Mouse (Mus musculus) heart, embryonic 16.5 days (tissue): ENCODE data around the gene Lmtk3. TPM values are rescaled to one million over a fixed set of nuclear protein-coding genes. Genes with fewer than 3 reads are reported as not detected.
A peak's percentile ranks its signal among the peaks of the same experiment; 100 is the strongest.

Experiments used
- ATAC-seq: fragments of 200-750 bp; cut with Nextera tagmentation; replicated peaks from 2 replicates; pipeline ENCODE4 v1.8.0; 2017; ENCODE audit warnings: moderate number of reproducible peaks; ENCODE audit not compliant: insufficient read depth, low FRiP score; ENCODE audit errors: extremely low read depth
- H3K27ac ChIP-seq: fragments of 300-500 bp; sonication (generic); 2 replicates; pipeline ENCODE4 v1.5.1; 2014; ENCODE audit warnings: mild to moderate bottlenecking, low read length, control low read depth, moderate library complexity
- H3K27me3 ChIP-seq: fragments of 300-500 bp; sonication (generic); 2 replicates; pipeline ENCODE4 v1.6.1; 2014; ENCODE audit warnings: low read length, mixed read lengths; ENCODE audit not compliant: control insufficient read depth, insufficient read depth
- H3K36me3 ChIP-seq: fragments of 300-500 bp; sonication (generic); 2 replicates; pipeline ENCODE4 v1.6.1; 2014; ENCODE audit not compliant: control insufficient read depth, insufficient read depth
- H3K4me1 ChIP-seq: fragments of 300-500 bp; sonication (generic); 2 replicates; pipeline ENCODE4 v1.6.1; 2014; ENCODE audit warnings: low read length, mixed read lengths; ENCODE audit not compliant: control insufficient read depth, insufficient read depth
- H3K4me2 ChIP-seq: fragments of 300-500 bp; sonication (generic); 2 replicates; pipeline ENCODE4 v1.6.1; 2014; ENCODE audit warnings: low read depth, mild to moderate bottlenecking, control low read depth, low read length
- H3K4me3 ChIP-seq: fragments of 300-500 bp; sonication (generic); 2 replicates; pipeline ENCODE4 v1.5.1; 2014; ENCODE audit warnings: mild to moderate bottlenecking, control low read depth, low read length
- H3K9ac ChIP-seq: fragments of 300-500 bp; sonication (generic); 2 replicates; pipeline ENCODE4 v1.6.1; 2014; ENCODE audit warnings: low read length, control low read depth
- H3K9me3 ChIP-seq: fragments of 300-500 bp; sonication (generic); replicated peaks from 2 replicates; pipeline ENCODE4 v1.6.1; 2016; ENCODE audit warnings: low read length; ENCODE audit not compliant: control insufficient read depth
- WGBS: fragments of 180-500 bp; shearing (Covaris S2); extraction: QIAGEN DNeasy Blood & Tissue Kit; methylation state at CpG from one replicate; pipeline ENCODE4 v1.1.7; 2014; 5-methylcytosine and 5-hydroxymethylcytosine counted together
- polyA plus RNA-seq: library from polyadenylated mRNA; unstranded; fragments of >200 nt; fragmentation: Nextera tagmentation; extraction: Ambion mirVana; gene quantifications from 2 replicates; pipeline ENCODE4 v1.2.1, GENCODE M21; 2015

Lmtk3 gene
- polyA plus RNA-seq, 1 experiment from 2014 or later, result 0.53 TPM

DNA sequence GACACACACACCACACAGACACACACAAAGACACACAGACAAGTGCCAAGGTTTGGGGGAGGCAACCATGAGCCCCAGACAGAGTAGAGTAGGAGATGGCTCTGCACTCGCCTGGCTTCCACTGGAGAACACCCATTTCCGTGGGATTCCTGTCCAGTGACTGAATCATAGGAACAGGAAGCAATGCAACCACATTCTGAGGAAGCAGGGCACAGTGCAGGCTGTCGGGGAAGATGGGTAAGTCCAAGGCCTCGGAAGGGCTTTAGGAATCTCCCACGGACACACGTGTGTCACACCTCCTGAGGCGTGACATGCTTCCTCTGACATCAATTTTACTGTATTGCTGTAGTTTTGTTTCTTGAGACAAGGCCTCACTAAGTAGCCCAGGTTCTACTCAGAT is 35.4 kb upstream of the Lmtk3 start:
- H3K9me3 ChIP-seq, result 0 out of 2 replicates have a peak, but pooled peaks cover 3% of the 10 kb centered on the region
- no peaks in the 10 kb centered on the region for H3K36me3 ChIP-seq
- no peak overlapping the region for H3K9ac ChIP-seq
- no peak for ATAC-seq
- no peak overlapping the region for H3K4me3 ChIP-seq
- H3K27ac ChIP-seq, result no peak overlapping the region
- H3K4me2 ChIP-seq, result no peak overlapping the region
- H3K27me3 ChIP-seq, result no peaks in the 10 kb centered on the region; the same call in 1 of the 2 replicates
- WGBS, result 63% methylated on average over 7 of the region's 7 CpGs
- no peaks in the 10 kb centered on the region; the same call in 1 of the 2 replicates for H3K4me1 ChIP-seq

DNA sequence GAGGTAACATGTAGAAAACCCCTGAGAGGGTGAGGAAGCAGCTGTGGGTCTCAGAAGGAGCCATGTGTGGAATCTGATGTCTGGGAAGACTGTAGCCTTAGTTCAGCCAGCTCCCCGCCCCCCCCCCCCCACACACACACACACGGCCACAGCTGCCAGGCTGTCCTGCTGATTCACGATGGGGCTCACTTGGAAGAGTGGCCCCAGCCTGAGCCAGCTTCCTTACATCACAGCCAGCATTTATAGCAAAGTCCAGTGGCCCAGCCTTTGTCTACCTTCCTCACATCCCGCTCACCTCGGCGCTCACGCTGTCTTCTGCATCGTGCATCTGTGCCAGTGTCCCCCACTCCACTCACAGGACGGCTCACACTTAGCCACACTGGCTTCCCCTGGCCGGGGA is 34.1 kb upstream of the Lmtk3 start:
- no peak overlapping the region for H3K27ac ChIP-seq
- 38% methylated on average over 9 of the region's 10 CpGs for WGBS
- no peak overlapping the region for H3K4me3 ChIP-seq
- no peaks in the 10 kb centered on the region for H3K36me3 ChIP-seq
- 0 out of 2 replicates have a peak, but pooled peaks cover 3% of the 10 kb centered on the region for H3K9me3 ChIP-seq
- H3K9ac ChIP-seq, result no peak overlapping the region
- no peak overlapping the region for H3K4me2 ChIP-seq
- ATAC-seq, result no peak
- no peaks in the 10 kb centered on the region; the same call in 1 of the 2 replicates for H3K4me1 ChIP-seq
- no peaks in the 10 kb centered on the region; the same call in 1 of the 2 replicates for H3K27me3 ChIP-seq

DNA sequence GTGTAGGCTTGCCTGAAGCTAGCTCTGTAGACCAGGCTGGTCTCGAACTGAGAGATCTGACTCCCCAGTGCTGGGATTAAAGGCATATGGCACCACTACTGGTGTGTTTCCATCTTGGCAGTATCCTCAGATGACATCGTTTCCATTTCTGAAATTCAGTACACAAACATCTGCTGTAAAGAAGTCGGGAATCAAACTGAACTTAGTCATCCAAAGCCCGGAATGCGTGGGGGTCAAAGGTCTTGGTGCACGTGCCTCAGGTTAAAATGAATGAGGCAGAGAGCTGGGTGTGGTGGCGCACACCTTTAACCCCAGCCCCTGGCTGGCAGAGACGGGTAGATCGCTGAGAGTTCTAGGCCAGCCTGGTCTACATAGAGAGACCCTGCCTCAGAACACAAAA is 33.4 kb upstream of the Lmtk3 start:
- H3K27me3 ChIP-seq, result no peaks in the 10 kb centered on the region; the same call in 1 of the 2 replicates
- 76% methylated on average over 9 of the region's 9 CpGs for WGBS
- no peaks in the 10 kb centered on the region for H3K36me3 ChIP-seq
- no peak overlapping the region for H3K27ac ChIP-seq
- H3K9me3 ChIP-seq, result 0 out of 2 replicates have a peak, but pooled peaks cover 3% of the 10 kb centered on the region
- no peak overlapping the region for H3K4me3 ChIP-seq
- no peak overlapping the region for H3K4me2 ChIP-seq
- H3K4me1 ChIP-seq, result no peaks in the 10 kb centered on the region; the same call in 1 of the 2 replicates
- no peak for ATAC-seq
- no peak overlapping the region for H3K9ac ChIP-seq

DNA sequence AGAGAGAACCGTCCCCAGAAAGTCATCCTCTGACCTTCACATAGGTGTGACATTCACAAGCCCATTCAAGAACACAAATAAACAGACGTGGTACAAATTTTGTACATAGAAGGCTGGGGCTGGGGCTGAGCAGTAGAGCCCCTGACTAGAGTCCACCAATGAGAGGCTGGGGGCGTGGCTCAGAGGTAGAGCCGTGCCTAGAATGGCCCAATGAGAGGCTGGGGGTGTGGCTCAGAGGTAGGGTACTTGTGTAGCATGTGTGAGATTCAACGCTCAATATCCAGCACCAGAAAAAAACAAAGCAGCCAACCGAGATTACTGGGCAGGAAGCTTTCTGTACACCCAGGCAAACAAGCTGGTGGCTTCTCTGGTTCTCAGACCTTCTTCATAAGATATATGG is 27.8 kb upstream of the Lmtk3 start:
- 49% methylated on average over 6 of the region's 6 CpGs for WGBS
- no peak overlapping the region for H3K4me3 ChIP-seq
- H3K36me3 ChIP-seq, result no peaks in the 10 kb centered on the region
- H3K4me1 ChIP-seq, result no peaks in the 10 kb centered on the region
- no peak overlapping the region for H3K4me2 ChIP-seq
- H3K9me3 ChIP-seq, result no peaks in the 10 kb centered on the region
- H3K9ac ChIP-seq, result no peak overlapping the region
- no peak overlapping the region for H3K27ac ChIP-seq
- ATAC-seq, result no peak
- peaks cover 26% of the 10 kb centered on the region for H3K27me3 ChIP-seq

DNA sequence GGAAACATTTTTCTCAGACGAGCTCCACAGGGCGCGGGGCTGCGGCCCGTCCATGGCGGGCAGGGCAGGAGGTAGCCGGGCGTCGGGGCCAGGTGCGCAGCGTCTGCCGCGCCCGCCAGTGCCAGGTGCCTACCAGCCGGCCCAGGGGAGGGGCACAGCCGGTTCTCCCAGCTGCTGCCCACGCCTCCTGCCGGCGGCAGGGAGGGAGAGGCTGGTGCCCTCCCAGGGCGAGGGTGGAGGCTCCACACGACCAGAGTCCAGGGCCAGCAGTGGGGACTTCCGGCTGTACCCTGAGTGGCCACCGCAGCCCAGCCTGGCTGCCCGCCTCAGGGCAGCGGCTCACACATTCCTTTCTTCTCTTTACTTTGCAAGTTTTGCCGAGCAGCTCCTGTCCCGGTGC is 24.1 kb upstream of the Lmtk3 start:
- Histone ChIP-seq H3K36me3 (no peaks in the 10 kb centered on the region), H3K27ac (no peak overlapping the region), H3K9me3 (no peaks in the 10 kb centered on the region), H3K4me1 (no peaks in the 10 kb centered on the region), H3K4me3 (peak overlapping the region; percentile 1; the same call in 1 of the 2 replicates), H3K9ac (peak overlapping the region; percentile 6; the same call in 1 of the 2 replicates), H3K27me3 (peaks cover 26% of the 10 kb centered on the region), H3K4me2 (peak overlapping the region; percentile 41)
- ATAC-seq, result no peak
- WGBS, result 7% methylated on average over 27 of the region's 27 CpGs

DNA sequence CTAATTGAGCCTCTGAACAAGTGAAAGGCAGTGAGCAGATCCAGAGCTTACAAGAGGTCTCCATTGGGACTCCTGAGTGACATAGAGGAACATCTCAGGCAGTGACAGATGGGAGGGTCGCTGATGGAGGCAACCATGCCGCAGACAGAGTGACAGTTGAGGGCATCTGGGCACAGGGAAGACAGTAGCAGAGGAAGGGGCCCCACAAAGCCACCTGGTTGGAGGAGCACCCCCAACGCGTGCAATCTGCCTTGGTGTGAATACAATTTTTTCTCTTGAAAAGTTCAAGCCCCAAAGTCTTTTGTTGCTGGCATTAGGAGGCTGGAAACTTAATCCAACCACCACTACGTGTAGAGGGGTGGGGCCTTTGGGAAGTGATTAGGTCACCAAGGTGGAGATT is 23.4 kb upstream of the Lmtk3 start:
- Histone ChIP-seq H3K27ac (no peak overlapping the region), H3K9ac (no peak overlapping the region), H3K4me1 (no peaks in the 10 kb centered on the region), H3K9me3 (no peaks in the 10 kb centered on the region), H3K4me3 (no peak overlapping the region), H3K36me3 (no peaks in the 10 kb centered on the region), H3K27me3 (peaks cover 26% of the 10 kb centered on the region), H3K4me2 (no peak overlapping the region)
- WGBS, result 65% methylated on average over 5 of the region's 5 CpGs
- ATAC-seq, result no peak

DNA sequence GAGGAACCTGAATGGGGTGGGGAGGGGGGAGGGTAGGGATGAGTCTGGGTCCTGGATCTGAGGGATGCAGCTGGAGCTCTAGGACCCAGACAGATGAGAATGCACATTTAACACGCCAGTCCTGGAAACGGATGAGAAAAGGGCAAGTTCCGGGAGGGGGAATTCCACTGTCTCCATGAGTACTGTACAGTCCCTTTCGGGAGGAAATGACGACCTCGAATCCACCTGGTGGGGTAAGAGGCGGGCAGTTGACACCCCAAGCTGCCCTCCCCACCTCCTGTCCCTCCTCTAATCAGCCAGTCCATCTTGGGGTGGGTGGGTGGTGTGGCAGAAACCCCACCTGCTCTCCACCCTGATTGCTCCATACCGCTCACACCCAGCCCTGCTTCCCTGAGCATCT is 17.5 kb upstream of the Lmtk3 start:
- no peak overlapping the region for H3K4me2 ChIP-seq
- no peaks in the 10 kb centered on the region for H3K36me3 ChIP-seq
- no peak overlapping the region for H3K27ac ChIP-seq
- 45% methylated on average over 8 of the region's 8 CpGs for WGBS
- H3K4me1 ChIP-seq, result no peaks in the 10 kb centered on the region
- H3K4me3 ChIP-seq, result no peak overlapping the region
- no peaks in the 10 kb centered on the region for H3K27me3 ChIP-seq
- H3K9ac ChIP-seq, result no peak overlapping the region
- no peak for ATAC-seq
- peaks cover 4% of the 10 kb centered on the region; the same call in 1 of the 2 replicates for H3K9me3 ChIP-seq

DNA sequence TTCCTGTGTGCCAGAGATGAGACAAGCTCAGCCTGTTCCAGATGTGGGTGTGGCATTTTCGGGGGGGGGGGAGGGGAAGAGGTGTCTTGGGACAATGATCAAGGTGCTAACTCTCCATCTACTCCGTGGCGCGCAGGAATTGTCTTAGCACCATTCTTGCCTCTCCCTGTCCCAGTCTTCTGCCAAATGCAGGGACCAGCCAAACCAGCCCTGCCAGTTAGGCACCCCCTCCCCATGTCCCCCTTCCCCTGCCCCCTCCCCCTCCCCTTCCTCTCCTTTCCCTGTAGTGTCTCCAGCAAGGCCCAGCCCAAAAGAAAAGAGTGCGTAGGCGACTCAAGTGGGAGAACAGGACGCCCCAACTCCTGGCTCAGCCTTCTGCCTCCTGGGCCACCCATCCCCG is 16.8 kb upstream of the Lmtk3 start:
- Histone ChIP-seq H3K27me3 (no peaks in the 10 kb centered on the region), H3K9ac (no peak overlapping the region), H3K36me3 (no peaks in the 10 kb centered on the region), H3K4me1 (no peaks in the 10 kb centered on the region), H3K27ac (no peak overlapping the region), H3K4me3 (no peak overlapping the region), H3K4me2 (no peak overlapping the region), H3K9me3 (peaks cover 4% of the 10 kb centered on the region; the same call in 1 of the 2 replicates)
- WGBS, result 46% methylated on average over 6 of the region's 8 CpGs
- ATAC-seq, result no peak

DNA sequence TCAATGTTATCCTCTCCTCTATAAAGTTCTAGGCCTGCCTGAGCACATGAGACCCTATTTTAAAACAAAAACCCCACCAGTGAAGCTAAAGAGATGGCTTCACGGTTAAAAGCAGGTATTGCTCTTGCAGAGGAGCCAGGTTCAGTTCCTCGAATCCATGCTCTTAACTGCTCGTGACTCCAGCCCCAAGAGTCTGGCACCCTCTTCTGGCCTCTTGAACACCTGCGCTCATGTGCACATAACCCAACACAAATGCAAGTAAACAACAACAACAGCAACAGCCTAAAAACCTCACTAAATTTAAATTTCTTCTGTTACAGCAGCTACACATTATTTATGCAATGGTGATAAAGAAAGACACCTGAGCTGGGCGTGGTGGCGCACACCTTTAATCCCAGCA is 16.0 kb upstream of the Lmtk3 start:
- no peaks in the 10 kb centered on the region for H3K36me3 ChIP-seq
- no peak overlapping the region for H3K4me3 ChIP-seq
- ATAC-seq, result no peak
- no peak overlapping the region for H3K27ac ChIP-seq
- H3K9me3 ChIP-seq, result peaks cover 4% of the 10 kb centered on the region; the same call in 1 of the 2 replicates
- no peaks in the 10 kb centered on the region for H3K27me3 ChIP-seq
- H3K4me1 ChIP-seq, result no peaks in the 10 kb centered on the region
- H3K9ac ChIP-seq, result no peak overlapping the region
- no peak overlapping the region for H3K4me2 ChIP-seq
- 90% methylated on average over 6 of the region's 6 CpGs for WGBS
